Mouse (Mus musculus) testis, adult 2 months (tissue): Measurements from ENCODE around the gene Hmga2. TPM values are rescaled to one million over a fixed set of nuclear protein-coding genes. Genes with fewer than 3 reads are reported as not detected.

Experiments
- H3K27ac ChIP-seq: fragments of 200-500 bp; 2 replicates; pipeline ENCODE4 v1.5.1; 2012; ENCODE audit warnings: low read depth, low read length; ENCODE audit not compliant: control insufficient read depth, insufficient read depth
- H3K27me3 ChIP-seq: fragments of 200-500 bp; 2 replicates; pipeline ENCODE4 v1.6.1; 2012; ENCODE audit warnings: mild to moderate bottlenecking, low read length, moderate library complexity; ENCODE audit not compliant: control insufficient read depth, insufficient read depth
- H3K36me3 ChIP-seq: fragments of 200-500 bp; 2 replicates; pipeline ENCODE4 v1.6.1; 2012; ENCODE audit warnings: mild to moderate bottlenecking, low read length; ENCODE audit not compliant: control insufficient read depth, insufficient read depth
- H3K4me1 ChIP-seq: fragments of 200-500 bp; 2 replicates; pipeline ENCODE4 v1.6.1; 2012; ENCODE audit warnings: low read length; ENCODE audit not compliant: control insufficient read depth, insufficient read depth
- H3K4me3 ChIP-seq: fragments of 200-500 bp; 2 replicates; pipeline ENCODE4 v1.5.1; 2012; ENCODE audit warnings: low read depth, mild to moderate bottlenecking, low read length, moderate library complexity, mixed read lengths; ENCODE audit not compliant: control insufficient read depth
- CTCF ChIP-seq: fragments of 200-500 bp; IDR thresholded peaks from 2 replicates; pipeline ENCODE4 v1.5.1; 2012; ENCODE audit warnings: low read depth, mild to moderate bottlenecking, inconsistent platforms, low read length, moderate library complexity; ENCODE audit not compliant: control insufficient read depth, insufficient read depth, insufficient replicate concordance
- POLR2A ChIP-seq: fragments of 200-500 bp; IDR thresholded peaks from 2 replicates; pipeline ENCODE4 v1.6.1; 2012; ENCODE audit warnings: low read depth, mild to moderate bottlenecking, inconsistent platforms, low read length, moderate library complexity; ENCODE audit not compliant: control insufficient read depth
- polyA plus RNA-seq: library from polyadenylated mRNA; depleted of rRNA; stranded (reverse); fragments of >200 nt; gene quantifications from 2 replicates; pipeline ENCODE4 v1.2.3, GENCODE M21; 2012; rRNA removed

The Hmga2 gene
- 0.26 and 0.42 TPM in 2 replicates for polyA plus RNA-seq

DNA sequence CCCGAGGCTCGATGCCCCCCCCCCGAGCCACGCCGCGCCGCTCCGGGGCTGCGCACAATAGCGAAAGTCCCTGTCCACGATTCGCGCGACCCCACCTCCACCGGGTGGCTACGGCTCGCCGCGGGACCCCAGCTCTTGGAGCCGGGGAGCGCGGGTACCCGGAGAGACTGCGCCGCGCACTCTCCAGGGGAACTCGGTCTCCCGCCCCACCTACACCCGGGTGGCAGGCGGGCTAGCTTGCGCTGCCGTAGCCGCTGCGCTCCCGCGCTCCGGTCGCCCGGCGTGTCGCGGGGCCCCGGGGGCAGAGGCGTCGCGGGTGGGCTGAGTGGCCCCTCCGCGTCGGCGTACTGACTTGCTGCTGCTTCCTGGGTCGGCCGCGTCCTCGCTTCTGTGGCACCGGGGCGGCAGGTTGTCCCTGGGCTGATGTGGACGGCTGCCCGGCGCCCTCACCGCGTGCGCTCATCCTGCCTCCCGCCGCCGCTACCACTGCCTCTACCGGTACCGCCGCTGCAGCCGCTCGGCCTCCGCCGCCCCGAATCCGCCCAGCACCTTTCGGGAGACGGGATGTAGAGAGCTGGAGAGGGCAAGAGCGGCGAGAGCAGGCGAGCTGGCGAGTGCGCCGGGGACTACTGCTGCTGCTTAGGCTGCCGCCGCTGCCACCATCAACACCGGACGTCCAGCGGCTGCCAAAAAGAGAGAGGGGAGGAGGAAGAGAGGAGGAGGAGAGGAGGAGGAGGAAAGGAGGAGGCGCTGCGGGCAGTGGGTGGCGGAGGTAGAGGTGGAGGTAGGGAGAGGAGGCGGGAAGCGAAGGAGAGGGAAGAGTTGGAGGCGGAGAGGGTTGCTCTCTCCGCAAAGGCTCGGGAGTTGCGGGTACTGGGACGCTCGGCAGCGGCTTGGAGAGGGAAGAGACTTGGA is at the start of gene Hmga2:
Gene Hmga2, minus strand, starts transcription at position 869 of the 915 bp plus-strand sequence.
- no peak within 1 kb of the TSS for H3K27ac ChIP-seq
- peak within 1 kb of the TSS; percentile 25 for H3K4me3 ChIP-seq
- H3K4me1 ChIP-seq = peaks cover 24% of the 10 kb centered on the region
- H3K36me3 ChIP-seq = no peaks in the 10 kb centered on the region
- H3K27me3 ChIP-seq = peaks cover 6% of the 10 kb centered on the region; the same call in 1 of the 2 replicates
- TF ChIP-seq CTCF (no peak), POLR2A (no peak)

DNA sequence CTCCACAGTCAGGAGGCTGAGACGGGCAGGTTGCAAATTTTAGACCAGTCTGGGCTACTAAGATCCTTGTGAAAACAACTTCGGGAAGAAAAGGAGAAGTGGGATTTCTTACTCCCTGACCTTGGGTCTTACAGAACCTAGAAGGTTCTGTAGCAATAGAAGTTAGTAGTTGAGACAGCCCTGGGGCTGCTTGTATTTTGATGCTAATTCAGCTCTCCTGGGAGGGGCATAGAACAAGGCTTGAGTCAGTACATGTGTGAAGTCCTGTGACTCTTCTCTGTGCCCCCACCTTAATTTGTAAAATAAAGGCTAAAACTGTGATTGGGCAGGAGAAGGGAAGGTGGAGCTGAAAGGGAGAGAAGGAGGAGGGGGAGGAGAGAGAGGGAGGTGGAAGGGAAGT is 46.7 kb upstream of the Hmga2 start:
- TF ChIP-seq POLR2A (no peak), CTCF (no peak)

DNA sequence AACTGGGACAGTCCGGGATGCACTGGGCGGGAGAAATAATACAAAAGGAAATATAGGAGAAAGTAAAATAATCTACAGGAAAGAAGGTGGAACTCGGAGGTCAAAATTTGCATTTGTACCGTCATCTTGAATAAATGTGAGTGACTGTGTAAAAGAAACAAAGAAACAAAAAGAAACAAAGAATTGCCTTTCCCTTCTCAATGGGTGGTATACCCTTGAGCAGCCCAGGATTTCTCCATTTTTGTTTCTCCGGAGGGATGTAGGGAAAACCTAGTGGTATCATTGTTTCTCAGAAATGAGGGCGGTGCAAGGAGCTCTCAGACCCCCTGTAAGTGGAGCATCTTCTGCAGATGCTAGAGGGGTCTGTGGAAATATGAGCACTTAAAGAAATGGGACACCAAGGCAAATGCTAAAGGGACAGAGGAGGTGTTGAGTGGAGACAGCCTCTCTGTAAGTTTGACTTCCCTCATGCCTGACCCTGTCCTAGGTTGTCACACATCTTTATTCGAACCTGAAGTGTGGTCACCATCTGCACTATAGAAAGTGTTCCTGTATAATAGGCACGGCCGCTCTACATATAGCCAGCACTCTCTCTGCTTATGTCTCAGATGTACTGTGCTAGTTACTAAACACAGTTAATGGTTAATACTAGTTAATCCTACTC is 45.8 kb upstream of the Hmga2 start:
- H3K27ac ChIP-seq = no peak overlapping the region
- H3K4me3 ChIP-seq = no peak overlapping the region
- no peaks in the 10 kb centered on the region for H3K27me3 ChIP-seq
- no peak for TF ChIP-seq CTCF
- TF ChIP-seq POLR2A = no peak
- H3K36me3 ChIP-seq = no peaks in the 10 kb centered on the region
- H3K4me1 ChIP-seq = no peaks in the 10 kb centered on the region

More for the DNA sequence above, 46.7 kb upstream of the Hmga2 start:
- Histone ChIP-seq H3K27ac (no peak overlapping the region), H3K4me1 (no peaks in the 10 kb centered on the region), H3K36me3 (no peaks in the 10 kb centered on the region), H3K4me3 (no peak overlapping the region), H3K27me3 (no peaks in the 10 kb centered on the region)

DNA sequence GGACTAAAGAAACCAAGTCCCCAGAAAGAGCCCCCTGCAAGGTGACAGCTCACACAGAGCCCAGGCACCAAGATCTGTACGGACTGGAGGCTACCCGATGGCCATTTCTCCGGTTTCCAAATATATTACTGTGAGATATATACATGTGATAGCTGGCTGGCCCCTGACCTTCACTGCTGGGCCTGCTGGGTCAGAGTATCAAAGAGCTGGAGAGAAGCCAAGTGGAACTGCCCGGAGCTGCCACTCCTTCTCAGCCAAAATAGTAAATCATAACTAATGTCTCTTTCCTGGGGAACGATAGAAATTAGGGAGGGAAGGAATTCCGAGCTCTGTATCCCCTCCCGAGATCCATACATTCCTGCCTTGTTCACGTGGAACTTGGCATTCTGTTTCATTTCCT is 40.0 kb upstream of the Hmga2 start:
- Histone ChIP-seq H3K27ac (no peak overlapping the region), H3K27me3 (no peaks in the 10 kb centered on the region), H3K36me3 (no peaks in the 10 kb centered on the region), H3K4me1 (no peaks in the 10 kb centered on the region), H3K4me3 (no peak overlapping the region)
- TF ChIP-seq POLR2A (no peak), CTCF (no peak)

DNA sequence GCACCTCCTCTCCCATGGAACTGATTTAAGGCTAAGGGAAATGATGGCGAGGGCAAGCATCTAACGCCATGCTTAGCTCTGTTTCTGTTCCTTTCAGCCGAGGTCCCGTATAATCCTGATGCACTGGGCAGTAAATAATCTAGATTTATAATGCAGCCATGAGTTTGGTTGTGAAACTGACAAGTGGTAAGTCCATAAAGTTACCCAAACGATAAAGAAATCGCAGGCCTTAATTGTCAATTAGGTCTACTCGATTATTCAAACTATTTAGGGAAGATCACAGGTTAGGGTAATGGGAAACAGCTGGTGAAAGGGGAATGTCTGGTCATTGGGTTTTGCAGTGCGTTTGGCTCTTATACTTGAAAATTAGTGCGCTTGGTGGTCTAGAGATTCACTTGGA is 37.5 kb upstream of the Hmga2 start:
- TF ChIP-seq CTCF (no peak), POLR2A (no peak)
- H3K36me3 ChIP-seq = no peaks in the 10 kb centered on the region
- no peaks in the 10 kb centered on the region for H3K27me3 ChIP-seq
- H3K27ac ChIP-seq = no peak overlapping the region
- no peak overlapping the region for H3K4me3 ChIP-seq
- no peaks in the 10 kb centered on the region for H3K4me1 ChIP-seq

DNA sequence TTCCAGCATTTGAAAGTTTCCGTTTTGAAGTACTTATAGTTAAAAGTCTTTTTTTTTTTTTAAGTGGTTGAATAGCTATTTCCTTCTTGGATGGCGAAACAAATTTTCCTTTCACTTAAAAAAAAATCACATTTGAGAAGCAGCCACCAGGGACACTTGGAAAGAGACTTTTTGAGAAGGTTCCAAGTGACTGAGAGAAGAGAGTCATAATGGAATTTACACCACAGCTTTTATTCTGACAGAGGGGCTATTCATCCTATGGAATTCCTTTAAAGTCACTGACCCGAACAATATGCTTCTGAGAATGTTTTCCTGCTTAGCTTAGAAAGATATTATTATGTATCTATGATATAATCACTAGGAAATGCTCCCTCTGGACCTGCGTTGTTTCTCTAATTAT is 36.7 kb upstream of the Hmga2 start:
- Histone ChIP-seq H3K4me1 (no peaks in the 10 kb centered on the region), H3K36me3 (no peaks in the 10 kb centered on the region), H3K27ac (no peak overlapping the region), H3K4me3 (no peak overlapping the region), H3K27me3 (no peaks in the 10 kb centered on the region)
- no peak for TF ChIP-seq CTCF
- no peak for TF ChIP-seq POLR2A

DNA sequence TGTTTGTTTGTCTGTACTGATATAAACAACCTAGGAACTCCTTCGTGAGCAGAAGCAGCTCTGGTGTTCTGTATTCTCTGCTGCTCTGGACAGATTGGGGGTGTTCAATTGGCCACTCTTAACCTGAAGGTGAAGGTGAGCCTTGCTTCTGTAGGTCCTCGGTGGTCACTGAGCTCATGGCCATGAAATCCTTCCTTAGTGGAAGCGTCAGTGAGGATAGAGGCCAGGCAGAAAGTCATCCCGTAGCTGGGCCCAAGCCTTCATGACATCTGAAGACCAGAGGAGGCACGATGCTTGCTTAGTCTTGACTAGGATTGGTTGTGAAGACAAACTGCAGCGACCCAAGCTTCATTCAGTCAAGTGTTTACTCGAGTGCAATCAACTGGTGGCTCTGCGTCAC is 35.9 kb upstream of the Hmga2 start:
- H3K27me3 ChIP-seq = no peaks in the 10 kb centered on the region
- no peak overlapping the region for H3K27ac ChIP-seq
- H3K36me3 ChIP-seq = no peaks in the 10 kb centered on the region
- no peaks in the 10 kb centered on the region for H3K4me1 ChIP-seq
- no peak overlapping the region for H3K4me3 ChIP-seq
- TF ChIP-seq POLR2A (no peak), CTCF (no peak)
